Mouse (Mus musculus): ENCODE data around the gene Tub. TPM values are rescaled to one million over a fixed set of nuclear protein-coding genes. Genes with fewer than 3 reads are reported as not detected.

Gene Tub
- polyA plus RNA-seq, 1 experiment from 2014 or later: 41.9 TPM

DNA sequence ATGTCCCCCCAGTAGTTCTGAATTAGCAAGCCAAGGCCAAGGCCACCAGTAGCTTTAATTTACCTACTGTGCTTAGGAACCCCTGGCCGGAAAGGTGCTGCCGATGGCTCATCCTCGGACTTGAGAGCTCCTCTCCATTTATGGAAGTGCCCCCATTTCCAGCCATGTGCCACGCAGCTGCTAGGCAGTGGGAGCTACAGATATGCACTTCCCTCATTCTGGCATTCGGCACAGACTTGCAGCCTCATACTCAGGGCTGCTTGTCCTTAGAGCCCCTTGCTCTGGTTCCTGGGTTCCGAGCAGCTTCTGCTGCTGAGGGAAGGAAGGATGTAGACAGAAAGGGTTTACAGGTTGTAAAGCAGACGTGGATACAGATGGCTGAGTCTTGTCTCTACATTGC lies 64.7 kb downstream of the Tub start:
- no peaks in the 10 kb centered on the region; the same call in 1 of the 2 replicates for H3K27me3 ChIP-seq (replicated peaks; ENCODE audit: control insufficient read depth, insufficient read depth, low read length)
- no peak for ATAC-seq
- H3K4me3 ChIP-seq (ENCODE audit: low read length): no peak overlapping the region
- peaks cover 39% of the 10 kb centered on the region for H3K4me1 ChIP-seq (ENCODE audit: control insufficient read depth, insufficient read depth, low read depth, low read length)
- no peaks in the 10 kb centered on the region for H3K9me3 ChIP-seq (ENCODE audit: control insufficient read depth, low read length)
- H3K27ac ChIP-seq (ENCODE audit: low read depth, low read length): no peak overlapping the region
- WGBS: 77% methylated on average over 7 of the region's 7 CpGs
- H3K4me2 ChIP-seq (ENCODE audit: low read length): no peak overlapping the region
- no peak overlapping the region for H3K9ac ChIP-seq (ENCODE audit: low read depth, low read length)
- H3K36me3 ChIP-seq (ENCODE audit: control insufficient read depth, insufficient read depth, low read length): no peaks in the 10 kb centered on the region

DNA sequence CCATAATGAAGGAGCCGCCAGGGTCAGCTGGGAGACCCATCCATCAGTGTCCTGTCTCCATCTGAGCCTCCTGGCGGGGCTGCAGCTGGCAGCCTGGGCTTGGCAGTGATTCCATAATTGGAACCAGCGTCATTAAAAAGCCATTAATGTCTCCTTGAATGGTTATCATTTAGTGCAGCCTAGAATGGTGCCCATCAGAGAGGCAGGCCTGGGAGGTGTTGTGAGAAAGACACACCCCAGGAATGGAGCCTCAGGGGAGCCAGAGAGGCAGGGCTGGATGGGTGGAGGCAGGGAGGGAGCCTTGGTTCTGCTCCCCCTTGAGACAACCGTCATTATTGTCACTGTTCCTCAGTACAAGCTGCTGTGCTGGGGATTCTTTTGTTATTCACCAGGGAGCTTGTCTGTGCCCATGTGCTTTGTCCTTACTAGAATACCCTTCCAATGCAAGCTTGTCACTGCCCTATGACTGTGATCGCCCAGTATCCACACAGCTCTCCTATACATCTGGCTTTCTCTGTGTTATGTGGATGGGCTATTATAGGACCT lies 66.3 kb downstream of the Tub start:
- 0 out of 2 replicates have a peak overlapping the region, but pooled peaks have one; percentile 2 for H3K4me2 ChIP-seq (ENCODE audit: low read length)

DNA sequence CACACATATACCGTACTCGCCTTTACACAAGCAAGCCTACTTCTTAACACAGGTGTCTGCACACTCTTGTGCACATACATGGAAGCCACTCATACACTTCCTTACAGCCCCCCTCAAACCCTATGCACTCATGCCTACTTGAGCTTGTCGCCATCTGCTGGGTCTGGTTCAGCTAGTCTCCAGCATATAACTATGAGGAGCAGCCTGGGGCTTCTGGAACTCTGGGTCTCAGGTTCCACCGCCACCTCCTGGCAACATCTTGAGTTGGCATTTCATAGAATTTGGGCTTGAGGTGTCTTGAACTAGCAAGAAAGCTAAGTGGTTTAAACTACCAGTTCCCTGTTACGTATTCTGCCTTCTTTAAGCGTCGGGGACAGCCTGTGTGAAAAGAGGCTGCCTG lies 69.1 kb downstream of the Tub start:
- Histone ChIP-seq H3K27me3 (replicated peaks; ENCODE audit: control insufficient read depth, insufficient read depth, low read length) (no peaks in the 10 kb centered on the region), H3K9me3 (ENCODE audit: control insufficient read depth, low read length) (no peaks in the 10 kb centered on the region), H3K9ac (ENCODE audit: low read depth, low read length) (no peak overlapping the region), H3K4me1 (ENCODE audit: control insufficient read depth, insufficient read depth, low read depth, low read length) (peaks cover 11% of the 10 kb centered on the region), H3K4me2 (ENCODE audit: low read length) (no peak overlapping the region), H3K36me3 (ENCODE audit: control insufficient read depth, insufficient read depth, low read length) (peaks cover 11% of the 10 kb centered on the region), H3K27ac (ENCODE audit: low read depth, low read length) (no peak overlapping the region), H3K4me3 (ENCODE audit: low read length) (no peak overlapping the region)
- no peak for ATAC-seq
- WGBS: 88% methylated on average over 7 of the region's 7 CpGs

More for the DNA sequence above, 66.3 kb downstream of the Tub start:
- peak; percentile 40 for ATAC-seq
- Histone ChIP-seq H3K9ac (ENCODE audit: low read depth, low read length) (no peak overlapping the region; the same call in 1 of the 2 replicates), H3K27ac (ENCODE audit: low read depth, low read length) (peak overlapping the region; percentile 68), H3K4me1 (ENCODE audit: control insufficient read depth, insufficient read depth, low read depth, low read length) (peaks cover 34% of the 10 kb centered on the region), H3K36me3 (ENCODE audit: control insufficient read depth, insufficient read depth, low read length) (no peaks in the 10 kb centered on the region), H3K27me3 (replicated peaks; ENCODE audit: control insufficient read depth, insufficient read depth, low read length) (no peaks in the 10 kb centered on the region), H3K4me3 (ENCODE audit: low read length) (no peak overlapping the region), H3K9me3 (ENCODE audit: control insufficient read depth, low read length) (no peaks in the 10 kb centered on the region)
- 17% methylated on average over 5 of the region's 5 CpGs for WGBS

DNA sequence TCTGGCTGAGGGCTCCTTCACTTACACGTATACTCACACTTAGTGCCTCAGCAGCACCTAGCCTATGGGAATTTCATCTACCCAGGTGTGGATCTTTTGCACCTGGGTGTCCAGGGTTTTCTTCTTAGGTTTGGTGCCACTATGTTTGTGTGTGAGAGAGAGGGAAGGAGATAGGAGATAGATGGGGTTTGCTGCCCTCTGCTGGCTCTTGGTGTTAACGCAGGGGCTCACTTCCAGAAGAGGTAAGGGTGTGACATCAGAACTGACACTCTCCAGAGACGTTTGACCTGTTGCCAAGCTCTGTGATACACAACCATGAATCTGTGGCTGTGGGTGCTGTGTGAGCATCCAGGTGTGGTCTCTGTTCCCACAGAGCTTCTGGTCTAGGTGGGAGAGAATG lies 71.3 kb downstream of the Tub start:
- H3K9ac ChIP-seq (ENCODE audit: low read depth, low read length): no peak overlapping the region
- 17% methylated on average over 3 of the region's 3 CpGs for WGBS

DNA sequence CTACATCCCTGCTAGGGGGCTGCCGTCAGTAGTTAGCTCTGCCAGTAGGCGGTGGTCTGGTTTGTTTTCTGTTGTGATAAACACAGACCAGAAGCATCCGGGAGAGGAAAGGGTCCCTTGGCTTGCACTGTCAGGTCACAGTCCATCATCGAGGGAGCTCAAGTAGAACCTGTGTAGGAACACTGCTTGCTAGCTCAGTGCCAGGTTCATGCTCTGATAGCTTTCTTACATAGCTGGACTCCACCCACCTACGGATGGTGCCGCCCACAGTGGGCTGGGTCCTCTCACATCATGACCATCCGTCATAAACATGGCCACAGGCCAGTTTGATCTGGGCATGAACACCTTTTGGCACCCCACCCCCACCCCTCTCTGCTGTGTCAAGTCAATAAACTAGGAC lies 75.6 kb downstream of the Tub start:
- ATAC-seq: no peak
- H3K27me3 ChIP-seq (replicated peaks; ENCODE audit: control insufficient read depth, insufficient read depth, low read length): no peaks in the 10 kb centered on the region
- H3K9me3 ChIP-seq (ENCODE audit: control insufficient read depth, low read length): no peaks in the 10 kb centered on the region
- no peak overlapping the region for H3K4me3 ChIP-seq (ENCODE audit: low read length)
- peaks cover 38% of the 10 kb centered on the region for H3K36me3 ChIP-seq (ENCODE audit: control insufficient read depth, insufficient read depth, low read length)
- H3K9ac ChIP-seq (ENCODE audit: low read depth, low read length): no peak overlapping the region
- H3K4me2 ChIP-seq (ENCODE audit: low read length): no peak overlapping the region
- no peak overlapping the region for H3K27ac ChIP-seq (ENCODE audit: low read depth, low read length)
- WGBS: 91% methylated on average over 7 of the region's 7 CpGs
- no peaks in the 10 kb centered on the region for H3K4me1 ChIP-seq (ENCODE audit: control insufficient read depth, insufficient read depth, low read depth, low read length)

More for the DNA sequence above, 71.3 kb downstream of the Tub start:
- Histone ChIP-seq H3K4me1 (ENCODE audit: control insufficient read depth, insufficient read depth, low read depth, low read length) (peaks cover 6% of the 10 kb centered on the region), H3K4me3 (ENCODE audit: low read length) (no peak overlapping the region), H3K4me2 (ENCODE audit: low read length) (no peak overlapping the region), H3K36me3 (ENCODE audit: control insufficient read depth, insufficient read depth, low read length) (peaks cover 26% of the 10 kb centered on the region), H3K9me3 (ENCODE audit: control insufficient read depth, low read length) (no peaks in the 10 kb centered on the region), H3K27ac (ENCODE audit: low read depth, low read length) (no peak overlapping the region), H3K27me3 (replicated peaks; ENCODE audit: control insufficient read depth, insufficient read depth, low read length) (no peaks in the 10 kb centered on the region)
- peak; percentile 48 for ATAC-seq

DNA sequence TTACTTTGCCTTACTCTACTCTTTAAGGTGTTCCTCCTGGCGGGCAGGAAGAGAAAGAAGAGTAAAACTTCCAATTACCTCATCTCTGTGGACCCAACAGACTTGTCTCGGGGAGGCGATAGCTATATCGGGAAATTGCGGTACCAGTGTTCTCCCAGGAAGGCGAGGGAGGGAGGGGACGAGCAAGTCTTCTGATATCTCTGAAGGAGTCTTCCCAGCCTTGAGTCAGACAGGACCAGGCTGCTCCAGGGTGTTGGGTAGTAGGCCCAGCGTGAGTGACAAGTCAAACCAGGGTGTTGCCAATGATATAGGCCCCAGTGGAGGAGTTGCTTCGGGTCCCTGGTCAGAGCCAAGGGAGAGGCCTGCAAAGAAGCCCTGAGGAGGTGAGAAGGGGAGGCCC lies 76.8 kb downstream of the Tub start:
- H3K9ac ChIP-seq (ENCODE audit: low read depth, low read length): no peak overlapping the region
- H3K36me3 ChIP-seq (ENCODE audit: control insufficient read depth, insufficient read depth, low read length): peaks cover 38% of the 10 kb centered on the region
- no peak overlapping the region for H3K4me3 ChIP-seq (ENCODE audit: low read length)
- H3K4me1 ChIP-seq (ENCODE audit: control insufficient read depth, insufficient read depth, low read depth, low read length): no peaks in the 10 kb centered on the region
- H3K27me3 ChIP-seq (replicated peaks; ENCODE audit: control insufficient read depth, insufficient read depth, low read length): no peaks in the 10 kb centered on the region
- H3K4me2 ChIP-seq (ENCODE audit: low read length): no peak overlapping the region
- WGBS: 95% methylated on average over 9 of the region's 9 CpGs
- H3K9me3 ChIP-seq (ENCODE audit: control insufficient read depth, low read length): no peaks in the 10 kb centered on the region
- no peak for ATAC-seq
- no peak overlapping the region for H3K27ac ChIP-seq (ENCODE audit: low read depth, low read length)

DNA sequence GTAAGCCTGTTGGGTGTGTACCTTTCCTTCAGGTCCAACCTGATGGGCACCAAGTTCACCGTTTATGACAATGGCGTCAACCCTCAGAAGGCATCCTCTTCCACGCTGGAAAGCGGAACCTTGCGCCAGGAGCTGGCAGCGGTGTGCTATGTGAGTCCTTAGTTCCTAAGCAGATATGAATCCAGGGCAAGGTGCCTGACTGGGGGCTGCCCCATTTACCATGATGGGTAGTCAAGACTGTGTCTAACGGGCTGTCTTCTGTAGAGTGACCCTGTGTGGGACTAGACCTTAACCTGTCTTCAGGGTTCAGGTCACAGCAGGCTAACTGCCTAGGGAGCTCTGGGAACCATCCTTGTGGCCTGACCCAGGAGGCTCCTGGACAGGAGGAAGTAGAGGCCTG lies 77.6 kb downstream of the Tub start:
- H3K36me3 ChIP-seq (ENCODE audit: control insufficient read depth, insufficient read depth, low read length): peaks cover 32% of the 10 kb centered on the region

DNA sequence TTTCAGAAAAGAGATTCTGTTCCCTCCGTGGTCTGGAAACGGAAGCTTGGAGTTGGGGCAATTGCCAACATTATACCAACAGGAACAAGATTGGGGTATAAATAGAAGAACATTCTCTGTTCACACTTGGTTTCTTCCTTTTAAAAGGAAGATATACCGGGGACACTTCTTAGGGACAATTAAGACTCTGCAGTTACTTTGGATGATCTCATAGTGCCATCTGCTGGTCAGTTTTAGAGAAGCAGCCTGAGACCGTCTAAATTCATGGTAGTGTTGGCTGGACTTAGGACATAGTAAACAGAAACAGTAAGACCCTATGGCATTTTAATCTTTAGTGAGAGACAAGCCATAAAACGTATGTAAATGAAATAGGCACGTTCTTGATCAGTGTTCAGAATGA lies 78.1 kb downstream of the Tub start:
- ATAC-seq: peak; percentile 65; the same call in 1 of the 2 replicates

More for the DNA sequence above, 77.6 kb downstream of the Tub start:
- Histone ChIP-seq H3K9ac (ENCODE audit: low read depth, low read length) (no peak overlapping the region), H3K9me3 (ENCODE audit: control insufficient read depth, low read length) (no peaks in the 10 kb centered on the region), H3K4me2 (ENCODE audit: low read length) (no peak overlapping the region), H3K27me3 (replicated peaks; ENCODE audit: control insufficient read depth, insufficient read depth, low read length) (no peaks in the 10 kb centered on the region), H3K27ac (ENCODE audit: low read depth, low read length) (no peak overlapping the region), H3K4me3 (ENCODE audit: low read length) (no peak overlapping the region), H3K4me1 (ENCODE audit: control insufficient read depth, insufficient read depth, low read depth, low read length) (no peaks in the 10 kb centered on the region)
- ATAC-seq: peak; percentile 24
- WGBS: 96% methylated on average over 7 of the region's 7 CpGs

DNA sequence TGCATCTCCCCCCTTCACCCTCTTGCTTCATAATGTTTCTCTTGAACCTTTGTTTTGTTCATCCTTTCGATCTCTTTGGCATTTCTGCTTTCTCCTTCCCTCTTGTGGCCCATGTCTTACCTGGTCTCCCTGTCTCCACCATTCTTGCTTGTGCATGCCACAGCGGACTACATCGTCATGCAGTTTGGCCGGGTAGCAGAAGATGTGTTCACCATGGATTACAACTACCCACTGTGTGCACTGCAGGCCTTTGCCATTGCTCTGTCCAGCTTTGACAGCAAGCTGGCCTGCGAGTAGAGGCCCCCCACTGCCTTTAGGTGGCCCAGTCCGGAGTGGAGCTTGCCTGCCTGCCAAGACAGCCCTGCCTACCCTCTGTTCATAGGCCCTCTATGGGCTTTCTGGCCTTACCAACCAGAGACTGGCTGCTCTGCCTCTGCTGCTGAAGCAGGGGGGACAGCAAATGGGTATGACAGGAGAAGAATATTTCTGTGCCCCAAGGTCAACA lies 79.9 kb downstream of the Tub start:
- H3K9me3 ChIP-seq (ENCODE audit: control insufficient read depth, low read length): no peaks in the 10 kb centered on the region
- no peak overlapping the region for H3K27ac ChIP-seq (ENCODE audit: low read depth, low read length)
- 88% methylated on average over 6 of the region's 6 CpGs for WGBS
- H3K9ac ChIP-seq (ENCODE audit: low read depth, low read length): no peak overlapping the region
- peaks cover 27% of the 10 kb centered on the region for H3K36me3 ChIP-seq (ENCODE audit: control insufficient read depth, insufficient read depth, low read length)
- no peaks in the 10 kb centered on the region for H3K27me3 ChIP-seq (replicated peaks; ENCODE audit: control insufficient read depth, insufficient read depth, low read length)
- no peak overlapping the region for H3K4me2 ChIP-seq (ENCODE audit: low read length)
- H3K4me1 ChIP-seq (ENCODE audit: control insufficient read depth, insufficient read depth, low read depth, low read length): no peaks in the 10 kb centered on the region
- H3K4me3 ChIP-seq (ENCODE audit: low read length): no peak overlapping the region
- no peak for ATAC-seq

More for the DNA sequence above, 78.1 kb downstream of the Tub start:
- no peak overlapping the region for H3K9ac ChIP-seq (ENCODE audit: low read depth, low read length)
- H3K27me3 ChIP-seq (replicated peaks; ENCODE audit: control insufficient read depth, insufficient read depth, low read length): no peaks in the 10 kb centered on the region
- H3K27ac ChIP-seq (ENCODE audit: low read depth, low read length): no peak overlapping the region
- 26% methylated on average over 6 of the region's 6 CpGs for WGBS
- no peak overlapping the region for H3K4me3 ChIP-seq (ENCODE audit: low read length)
- H3K4me2 ChIP-seq (ENCODE audit: low read length): no peak overlapping the region
- no peaks in the 10 kb centered on the region for H3K4me1 ChIP-seq (ENCODE audit: control insufficient read depth, insufficient read depth, low read depth, low read length)
- H3K36me3 ChIP-seq (ENCODE audit: control insufficient read depth, insufficient read depth, low read length): peaks cover 28% of the 10 kb centered on the region
- no peaks in the 10 kb centered on the region for H3K9me3 ChIP-seq (ENCODE audit: control insufficient read depth, low read length)
